Mouse (Mus musculus): ENCODE results near the gene Klhl40.

The Klhl40 gene

GRCm38 (mm10) chr9:121778066-121778624, 738 bp downstream of the Klhl40 start:
- DNase-seq (ENCODE audit: low spot score in 2 of 2), result no peak

DNA sequence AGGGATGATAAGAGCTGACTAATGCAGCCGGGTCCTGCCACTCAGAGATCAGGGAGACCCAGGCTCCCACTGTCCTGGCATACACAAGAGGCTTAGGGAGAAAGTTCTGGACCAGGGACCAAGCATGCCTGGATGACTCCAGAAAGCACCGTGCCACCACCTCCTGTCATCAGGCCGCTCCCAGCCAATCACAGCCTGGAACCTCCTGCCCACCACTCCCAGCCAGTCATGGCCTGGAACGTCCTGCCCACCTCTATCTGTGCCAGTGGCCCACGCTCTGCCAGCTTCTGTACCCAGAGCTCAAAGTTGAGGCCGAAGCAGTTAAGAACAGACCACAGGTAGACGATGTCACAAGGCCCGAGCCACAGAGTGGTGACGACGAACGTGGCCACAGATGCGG, 7.4 kb downstream of the Klhl40 start:
- no peak for DNase-seq (ENCODE audit: low spot score in 2 of 2)

- no peak for DNase-seq (ENCODE audit: low spot score in 2 of 2)
Observed at GRCm38 (mm10) chr9:121785261-121785660, 7.9 kb downstream of the Klhl40 start.

- DNase-seq (ENCODE audit: low spot score in 2 of 2), result no peak
Observed at GRCm38 (mm10) chr9:121786359-121786758, 9.0 kb downstream of the Klhl40 start.

DNA sequence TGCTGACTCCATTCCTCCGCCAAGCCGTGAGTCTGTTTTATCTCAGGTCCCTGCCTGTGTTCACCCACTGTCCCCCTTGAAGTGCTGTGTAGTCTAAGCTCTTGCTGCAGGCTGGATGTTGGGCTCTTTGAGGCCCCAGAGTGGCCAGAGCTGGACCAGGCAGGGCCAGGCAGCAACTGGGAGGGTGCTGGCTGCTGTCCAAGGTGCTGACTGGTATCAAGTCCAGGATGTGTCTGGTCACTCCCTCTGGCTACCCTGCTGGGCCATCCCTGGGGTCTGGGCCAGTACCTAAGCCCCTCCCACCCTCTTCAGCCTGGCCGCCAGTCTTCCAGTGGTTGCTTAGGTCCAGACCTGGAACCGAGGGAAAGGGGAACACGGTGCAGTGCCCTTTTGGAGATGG, 13.8 kb downstream of the Klhl40 start:
- DNase-seq (ENCODE audit: low spot score in 2 of 2), result peak in 1 of 2 experiments; percentile 73

GRCm38 (mm10) chr9:121791757-121792521, 14.5 kb downstream of the Klhl40 start, which contains the start of gene Hhatl:
Hhatl (minus strand) TSS chr9:121792507.
- DNase-seq (ENCODE audit: low spot score in 2 of 2), result no peak

GRCm38 (mm10) chr9:121794972-121795539, 17.6 kb downstream of the Klhl40 start:
- no peak for DNase-seq (ENCODE audit: low spot score in 2 of 2)

DNA sequence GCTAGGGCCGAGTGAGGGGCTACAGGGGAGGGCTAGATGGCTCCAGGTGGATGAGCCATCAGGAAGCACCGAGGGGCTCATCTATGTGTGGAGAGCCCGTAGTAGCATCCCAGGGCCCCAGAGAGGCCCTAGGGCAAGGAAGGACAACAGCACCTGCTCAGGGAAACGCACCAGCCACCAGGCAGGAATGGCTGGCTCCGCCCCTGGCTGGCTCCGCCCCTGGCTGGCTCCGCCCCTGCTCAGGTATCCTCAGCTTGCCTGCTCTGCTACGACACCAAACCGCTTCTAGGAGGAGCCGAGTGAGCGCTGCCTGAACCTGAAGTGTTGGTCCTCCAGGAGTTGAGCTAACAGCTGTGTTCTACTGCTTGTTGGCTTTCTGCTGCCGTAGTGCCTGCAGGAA, 20.3 kb downstream of the Klhl40 start:
- DNase-seq (ENCODE audit: low spot score in 2 of 2), result no peak

DNA sequence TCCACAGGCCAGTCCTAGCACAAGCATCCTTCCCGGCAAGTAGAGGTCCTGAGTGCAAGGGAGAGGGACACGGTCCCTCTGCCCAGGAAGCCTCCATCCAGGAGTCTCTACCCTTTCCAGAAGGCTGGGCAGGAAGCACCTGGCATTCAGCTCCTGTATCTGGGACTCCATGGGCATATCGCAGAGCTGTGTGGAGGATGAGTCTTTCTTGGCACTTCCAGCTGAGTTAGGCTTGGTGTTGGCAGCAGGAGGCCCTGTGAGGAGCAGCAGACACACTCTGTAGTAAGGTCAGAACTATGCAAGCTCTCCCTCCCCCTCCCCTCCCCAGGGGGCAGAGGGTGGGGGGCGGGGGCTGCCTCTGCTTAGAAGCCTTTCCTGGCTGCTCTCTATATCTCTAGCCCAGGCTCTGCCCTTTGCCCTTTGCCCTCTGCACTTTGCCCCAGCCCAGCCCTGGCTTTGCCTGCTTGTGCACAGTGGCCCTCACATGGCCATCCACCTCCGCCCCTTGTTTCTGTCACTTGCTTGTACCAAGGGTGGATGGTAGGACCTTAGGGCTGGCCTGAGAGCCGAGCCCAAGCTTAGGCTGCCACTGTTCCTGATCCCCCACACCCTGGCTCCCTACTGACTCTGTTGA, 21.6 kb downstream of the Klhl40 start:
- no peak for DNase-seq (ENCODE audit: low spot score in 2 of 2)

GRCm38 (mm10) chr9:121802747-121803146, 25.3 kb downstream of the Klhl40 start:
- no peak for DNase-seq (ENCODE audit: low spot score in 2 of 2)

DNA sequence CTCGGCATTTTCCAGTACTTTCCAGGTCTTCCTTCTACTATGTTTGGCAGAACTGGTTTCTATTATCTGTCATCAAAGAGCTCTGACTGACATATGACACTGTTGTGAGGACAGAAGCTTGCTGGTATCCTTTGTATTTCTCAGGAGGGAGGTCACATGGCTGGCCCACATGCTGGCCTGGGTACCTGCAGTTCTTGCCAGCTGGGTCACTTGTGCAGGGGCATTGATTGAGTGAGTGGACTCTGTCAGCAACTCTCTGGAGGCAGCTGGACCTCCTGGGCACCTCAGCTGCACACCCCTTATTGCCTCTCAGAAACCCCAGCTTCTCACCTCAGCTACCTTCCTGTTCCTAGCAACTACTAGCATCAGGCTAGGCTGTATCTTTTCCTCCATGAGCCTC, 30.1 kb downstream of the Klhl40 start:
- DNase-seq (ENCODE audit: low spot score in 2 of 2), result no peak

DNA sequence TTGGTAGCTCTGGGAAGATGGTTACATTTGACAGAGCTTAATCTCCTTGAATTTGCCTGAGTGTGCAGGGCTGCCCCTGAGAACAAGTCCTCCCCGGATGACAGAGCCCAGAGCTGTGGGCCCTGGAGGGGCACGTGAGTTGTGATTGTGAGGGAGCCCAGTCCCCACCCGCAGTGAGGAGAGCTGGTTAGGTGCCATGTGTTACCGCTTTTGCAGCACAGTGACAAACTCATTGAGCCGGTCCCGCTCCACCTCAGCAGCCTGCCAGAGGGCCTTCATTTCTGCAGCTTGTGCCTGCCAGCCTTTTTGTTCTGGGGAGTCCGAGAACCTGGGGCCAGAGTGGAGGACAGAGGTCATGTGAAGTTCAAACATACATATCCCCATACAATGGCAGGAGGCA, 30.5 kb downstream of the Klhl40 start:
- no peak for DNase-seq (ENCODE audit: low spot score in 2 of 2)

- no peak for DNase-seq (ENCODE audit: low spot score in 2 of 2)
Observed at GRCm38 (mm10) chr9:121808511-121808910, 31.1 kb downstream of the Klhl40 start.

DNA sequence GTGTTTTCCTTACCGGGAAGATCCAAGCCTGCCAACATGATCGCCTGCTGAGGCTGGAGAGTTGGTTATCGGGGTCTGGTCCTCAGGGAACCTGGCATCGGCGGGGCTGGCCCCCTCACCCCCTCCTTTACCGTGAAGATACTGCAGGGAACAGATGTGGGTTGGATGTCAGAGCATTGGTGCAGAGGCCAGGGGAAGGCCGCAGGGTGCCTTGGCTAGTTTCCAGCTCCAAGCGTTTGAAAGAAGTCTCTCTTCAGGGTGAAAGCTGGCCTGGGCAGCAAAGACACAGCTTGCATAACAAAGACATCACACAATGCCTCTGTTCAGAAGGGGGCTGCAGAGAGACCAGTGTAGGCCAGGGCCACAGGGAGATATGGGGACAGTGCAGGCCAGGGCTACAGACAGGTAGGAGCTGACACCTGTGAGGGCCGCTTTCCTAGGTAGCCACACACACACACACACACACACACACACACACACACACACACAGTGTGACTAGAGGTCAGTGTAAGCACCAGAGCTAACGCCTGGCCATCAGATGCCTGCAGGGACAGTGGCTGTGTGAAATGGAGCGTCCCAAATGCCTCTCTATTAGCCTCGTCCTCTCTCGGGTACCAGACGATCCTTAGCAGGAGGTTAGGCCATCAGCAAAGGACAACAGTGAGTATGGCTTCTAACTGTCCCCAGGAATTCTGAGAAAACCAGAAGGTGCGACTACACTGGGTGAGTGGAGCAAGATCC, 32.8 kb downstream of the Klhl40 start:
- no peak for DNase-seq (ENCODE audit: low spot score in 2 of 2)

GRCm38 (mm10) chr9:121815183-121815582, 37.8 kb downstream of the Klhl40 start:
- DNase-seq (ENCODE audit: low spot score in 2 of 2), result no peak

DNA sequence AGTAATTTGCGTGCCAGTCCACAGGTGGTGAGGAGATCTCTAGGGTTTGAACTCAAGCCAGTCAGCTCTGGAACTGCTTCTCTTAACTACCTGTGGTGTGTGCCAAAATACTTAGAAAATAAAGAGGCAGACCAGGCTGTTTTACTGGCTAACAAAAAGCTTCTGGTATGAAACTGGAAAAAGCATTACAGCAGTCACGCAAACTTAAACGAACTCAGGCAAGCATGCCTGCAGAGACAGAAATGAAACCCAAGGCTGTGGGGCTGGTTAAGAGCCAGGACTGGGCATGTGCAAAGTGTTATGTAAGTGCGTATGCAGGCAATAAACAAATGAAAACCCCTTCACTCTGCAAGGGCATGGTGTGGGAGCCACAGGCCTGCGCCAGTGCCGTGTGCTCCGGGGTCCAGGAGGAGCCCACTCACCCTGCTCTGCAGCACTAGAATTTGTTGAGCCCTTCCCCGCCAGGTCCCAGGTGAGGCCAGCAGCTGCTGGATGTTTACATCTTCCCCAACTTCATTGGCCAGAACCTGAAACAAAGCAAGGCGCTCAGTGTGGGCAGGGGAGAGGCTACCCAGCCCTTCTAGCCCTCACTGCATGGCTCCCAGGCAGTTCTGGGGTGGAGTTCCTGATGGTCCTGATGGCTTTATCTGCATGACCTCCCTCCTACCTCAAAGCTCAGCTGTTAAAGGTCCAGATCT, 41.8 kb downstream of the Klhl40 start:
- DNase-seq (ENCODE audit: low spot score in 2 of 2), result no peak

DNA sequence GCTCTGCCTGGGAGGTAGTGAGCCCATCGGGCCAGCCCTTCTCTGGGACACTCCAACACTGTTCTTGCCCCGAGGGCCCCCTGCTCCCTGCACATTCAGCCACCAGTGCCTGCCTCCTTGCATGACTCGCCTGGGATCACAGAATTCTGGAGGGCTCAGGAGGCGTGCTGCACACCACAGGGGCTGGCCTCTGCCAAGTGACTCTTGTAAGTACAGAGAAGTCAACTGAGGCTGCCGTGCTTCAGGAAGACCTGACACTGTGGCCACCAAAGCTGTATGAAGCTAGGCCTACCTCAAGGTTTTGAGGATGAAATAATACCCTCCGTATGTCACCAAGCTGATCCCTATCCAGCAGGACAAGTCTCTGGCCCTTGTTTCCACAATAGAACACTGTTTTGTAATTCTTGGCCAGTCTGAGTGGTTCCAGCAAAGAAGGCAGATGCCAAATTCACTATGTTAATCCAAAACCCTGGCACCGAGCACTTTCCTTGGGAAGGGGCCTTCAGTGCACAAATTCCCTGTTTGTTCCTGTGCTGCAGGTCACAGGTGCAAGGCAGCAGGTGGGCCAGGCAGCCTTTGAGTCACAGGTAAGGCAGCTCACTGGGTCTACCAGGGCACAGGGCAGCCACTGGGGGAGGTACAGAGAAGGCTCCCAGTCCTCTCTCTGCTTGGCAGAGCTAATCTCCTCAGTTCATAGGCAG, 42.5 kb downstream of the Klhl40 start:
- DNase-seq (ENCODE audit: low spot score in 2 of 2), result no peak

GRCm38 (mm10) chr9:121820765-121821164, 43.4 kb downstream of the Klhl40 start:
- no peak for DNase-seq (ENCODE audit: low spot score in 2 of 2)

- no peak for DNase-seq (ENCODE audit: low spot score in 2 of 2)
Observed at GRCm38 (mm10) chr9:121822585-121822991, 45.2 kb downstream of the Klhl40 start.

- no peak for DNase-seq (ENCODE audit: low spot score in 2 of 2)
Observed at GRCm38 (mm10) chr9:121823051-121823450, 45.6 kb downstream of the Klhl40 start.

DNA sequence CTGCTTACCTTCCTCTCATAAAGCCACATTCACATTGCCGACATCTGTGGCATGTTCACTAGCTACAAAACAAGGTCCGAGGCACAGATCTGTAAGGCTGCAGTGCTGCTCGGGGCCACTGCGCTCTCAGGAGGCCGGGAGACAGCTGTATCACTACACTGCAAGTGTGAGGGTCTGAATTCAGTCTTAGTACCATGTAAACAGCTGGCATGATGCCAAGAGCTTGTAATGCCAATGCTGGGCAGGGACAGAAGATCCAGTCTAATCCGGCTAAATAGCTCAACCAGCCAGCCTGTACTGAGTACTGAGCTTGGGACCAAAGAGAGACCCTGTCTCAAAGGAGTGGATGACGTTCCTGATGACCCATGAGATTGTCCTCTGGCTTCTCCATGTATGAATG, 46.6 kb downstream of the Klhl40 start:
- no peak for DNase-seq (ENCODE audit: low spot score in 2 of 2)

Measured in spleen, postnatal 4 days (tissue).